Mouse (Mus musculus) lung, embryonic 16.5 days (tissue): ENCODE data around the gene Yipf1. TPM values are rescaled to one million over a fixed set of nuclear protein-coding genes. Genes with fewer than 3 reads are reported as not detected.
"Not testable (repeated sequence)": the region's sequence is repeated elsewhere in the genome, so short reads cannot be mapped to it uniquely, and the experiment has no call there.

ENCODE experiments used
- ATAC-seq: fragments of 200-750 bp; cut with Nextera tagmentation; 2 replicates; pipeline ENCODE4 v1.8.0; 2017; ENCODE audit warnings: low read depth, mild to moderate bottlenecking, moderate library complexity
- H3K27ac ChIP-seq: fragments of 300-500 bp; sonication (generic); 2 replicates; pipeline ENCODE4 v1.5.1; 2014; ENCODE audit warnings: mild to moderate bottlenecking, control low read depth, low read length
- H3K27me3 ChIP-seq: fragments of 300-500 bp; sonication (generic); 2 replicates; pipeline ENCODE4 v1.6.1; 2014; ENCODE audit warnings: low read depth, low read length, mixed read lengths; ENCODE audit not compliant: control insufficient read depth, insufficient read depth
- H3K36me3 ChIP-seq: fragments of 300-500 bp; sonication (generic); 2 replicates; pipeline ENCODE4 v1.6.1; 2014; ENCODE audit warnings: low read length; ENCODE audit not compliant: control insufficient read depth, insufficient read depth
- H3K4me1 ChIP-seq: fragments of 300-500 bp; sonication (generic); replicated peaks from 2 replicates; pipeline ENCODE4 v1.6.1; 2014; ENCODE audit warnings: low read length, mixed read lengths; ENCODE audit not compliant: control insufficient read depth, insufficient read depth
- H3K4me2 ChIP-seq: fragments of 300-500 bp; sonication (generic); 2 replicates; pipeline ENCODE4 v1.6.1; 2014; ENCODE audit warnings: low read depth, low read length, control low read depth
- H3K4me3 ChIP-seq: fragments of 300-500 bp; sonication (generic); 2 replicates; pipeline ENCODE4 v1.5.1; 2014; ENCODE audit warnings: mild to moderate bottlenecking, low read length, control low read depth
- H3K9ac ChIP-seq: fragments of 300-500 bp; sonication (generic); 2 replicates; pipeline ENCODE4 v1.6.1; 2014; ENCODE audit warnings: low read length, control low read depth
- H3K9me3 ChIP-seq: fragments of 300-500 bp; sonication (generic); 2 replicates; pipeline ENCODE4 v1.6.1; 2016; ENCODE audit warnings: low read length; ENCODE audit not compliant: control insufficient read depth
- WGBS: fragments of 180-500 bp; shearing (Covaris S2); extraction: QIAGEN DNeasy Blood & Tissue Kit; methylation state at CpG from one replicate; pipeline ENCODE4 v1.1.7; 2014; 5-methylcytosine and 5-hydroxymethylcytosine counted together
- polyA plus RNA-seq: library from polyadenylated mRNA; unstranded; fragments of >200 nt; fragmentation: Nextera tagmentation; extraction: Ambion mirVana; gene quantifications from 2 replicates; pipeline ENCODE4 v1.2.1, GENCODE M21; 2015

The Yipf1 gene
- polyA plus RNA-seq, 1 experiment from 2014 or later = 55.5 TPM

- Histone ChIP-seq H3K4me1 (peaks cover 6% of the 10 kb centered on the region), H3K4me3 (no peak overlapping the region), H3K36me3 (peaks cover 2% of the 10 kb centered on the region; the same call in 1 of the 2 replicates), H3K27me3 (no peaks in the 10 kb centered on the region), H3K9me3 (no peaks in the 10 kb centered on the region), H3K4me2 (no peak overlapping the region), H3K27ac (no peak overlapping the region), H3K9ac (no peak overlapping the region)
- WGBS = 86% methylated on average over 7 of the region's 7 CpGs
- no peak for ATAC-seq
Observed at GRCm38 (mm10) chr4:107344612-107345011, 30.4 kb downstream of the Yipf1 start.

GRCm38 (mm10) chr4:107347221-107347620, 33.1 kb downstream of the Yipf1 start:
- Histone ChIP-seq H3K9me3 (no peaks in the 10 kb centered on the region), H3K9ac (no peak overlapping the region), H3K27ac (no peak overlapping the region), H3K4me2 (no peak overlapping the region), H3K4me3 (no peak overlapping the region), H3K27me3 (no peaks in the 10 kb centered on the region), H3K36me3 (peaks cover 2% of the 10 kb centered on the region; the same call in 1 of the 2 replicates), H3K4me1 (peaks cover 6% of the 10 kb centered on the region)
- 54% methylated on average over 6 of the region's 6 CpGs for WGBS
- ATAC-seq = no peak

- Histone ChIP-seq H3K4me2 (peak overlapping the region; percentile 1; the same call in 1 of the 2 replicates), H3K4me3 (no peak overlapping the region), H3K9ac (0 out of 2 replicates have a peak overlapping the region, but pooled peaks have one; percentile 25), H3K4me1 (peaks cover 6% of the 10 kb centered on the region), H3K36me3 (peaks cover 2% of the 10 kb centered on the region; the same call in 1 of the 2 replicates), H3K27ac (peak overlapping the region; percentile 70), H3K9me3 (no peaks in the 10 kb centered on the region), H3K27me3 (no peaks in the 10 kb centered on the region)
- peak; percentile 82 for ATAC-seq
- WGBS = 54% methylated on average over 20 of the region's 20 CpGs
Observed at GRCm38 (mm10) chr4:107348529-107349310, 34.6 kb downstream of the Yipf1 start.

- Histone ChIP-seq H3K27me3 (no peaks in the 10 kb centered on the region), H3K36me3 (peaks cover 2% of the 10 kb centered on the region; the same call in 1 of the 2 replicates), H3K9me3 (no peaks in the 10 kb centered on the region), H3K4me2 (peak overlapping the region; percentile 1), H3K4me3 (no peak overlapping the region), H3K27ac (peak overlapping the region; percentile 70), H3K9ac (0 out of 2 replicates have a peak overlapping the region, but pooled peaks have one; percentile 25), H3K4me1 (peaks cover 6% of the 10 kb centered on the region)
- ATAC-seq = peak; percentile 80
- whole genome bisulfite sequencing = 48% methylated on average over 8 of the region's 8 CpGs
Observed at GRCm38 (mm10) chr4:107349311-107350008, 35.3 kb downstream of the Yipf1 start.

GRCm38 (mm10) chr4:107351368-107351767, 37.2 kb downstream of the Yipf1 start:
- Histone ChIP-seq H3K9me3 (no peaks in the 10 kb centered on the region), H3K4me2 (no peak overlapping the region), H3K36me3 (no peaks in the 10 kb centered on the region), H3K4me1 (peaks cover 6% of the 10 kb centered on the region), H3K27me3 (no peaks in the 10 kb centered on the region), H3K27ac (no peak overlapping the region), H3K9ac (no peak overlapping the region), H3K4me3 (no peak overlapping the region)
- ATAC-seq = no peak

- H3K27ac ChIP-seq = no peak overlapping the region
- H3K9me3 ChIP-seq = no peaks in the 10 kb centered on the region
- H3K9ac ChIP-seq = no peak overlapping the region; the same call in 1 of the 2 replicates
- H3K4me3 ChIP-seq = no peak overlapping the region
- H3K36me3 ChIP-seq = peaks cover 5% of the 10 kb centered on the region
- peaks cover 5% of the 10 kb centered on the region for H3K4me1 ChIP-seq
- no peaks in the 10 kb centered on the region for H3K27me3 ChIP-seq
- WGBS = 84% methylated on average over 3 of the region's 3 CpGs
- ATAC-seq = no peak
- H3K4me2 ChIP-seq = no peak overlapping the region
Observed at GRCm38 (mm10) chr4:107353612-107354011, 39.4 kb downstream of the Yipf1 start.

GRCm38 (mm10) chr4:107354126-107354525, 40.0 kb downstream of the Yipf1 start:
- H3K27me3 ChIP-seq = no peaks in the 10 kb centered on the region
- 70% methylated on average over 5 of the region's 5 CpGs for WGBS

GRCm38 (mm10) chr4:107354543-107354942, 40.4 kb downstream of the Yipf1 start:
- no peaks in the 10 kb centered on the region for H3K9me3 ChIP-seq
- no peak overlapping the region for H3K4me3 ChIP-seq
- no peak for ATAC-seq
- H3K4me2 ChIP-seq = no peak overlapping the region
- 25% methylated on average over 4 of the region's 4 CpGs for WGBS
- H3K36me3 ChIP-seq = peaks cover 6% of the 10 kb centered on the region
- no peaks in the 10 kb centered on the region for H3K27me3 ChIP-seq
- no peak overlapping the region for H3K9ac ChIP-seq
- H3K27ac ChIP-seq = no peak overlapping the region
- no peaks in the 10 kb centered on the region for H3K4me1 ChIP-seq

More at GRCm38 (mm10) chr4:107354126-107354525, 40.0 kb downstream of the Yipf1 start:
- no peak for ATAC-seq
- H3K36me3 ChIP-seq = peaks cover 6% of the 10 kb centered on the region
- H3K4me3 ChIP-seq = no peak overlapping the region
- H3K4me2 ChIP-seq = no peak overlapping the region
- H3K4me1 ChIP-seq = peaks cover under 1% of the 10 kb centered on the region
- no peak overlapping the region for H3K27ac ChIP-seq
- no peak overlapping the region; the same call in 1 of the 2 replicates for H3K9ac ChIP-seq
- no peaks in the 10 kb centered on the region for H3K9me3 ChIP-seq

- not testable (repeated sequence) for H3K9ac ChIP-seq, ATAC-seq, H3K9me3 ChIP-seq, H3K27me3 ChIP-seq, H3K27ac ChIP-seq, H3K4me1 ChIP-seq, H3K36me3 ChIP-seq, H3K4me3 ChIP-seq, H3K4me2 ChIP-seq
- 55% methylated on average over 8 of the region's 8 CpGs for WGBS
Observed at GRCm38 (mm10) chr4:107357172-107357571, 43.0 kb downstream of the Yipf1 start.
